Mouse (Mus musculus): ENCODE measurements at regions not wholly inside any gene's neighbourhood (a gene's known extent, or its start where the extent isn't known, plus 50 kb on each side); places are given as distances from the start of the nearest gene placed in this dataset.
A peak's percentile ranks its signal among the peaks of the same experiment; 100 is the strongest.

DNA sequence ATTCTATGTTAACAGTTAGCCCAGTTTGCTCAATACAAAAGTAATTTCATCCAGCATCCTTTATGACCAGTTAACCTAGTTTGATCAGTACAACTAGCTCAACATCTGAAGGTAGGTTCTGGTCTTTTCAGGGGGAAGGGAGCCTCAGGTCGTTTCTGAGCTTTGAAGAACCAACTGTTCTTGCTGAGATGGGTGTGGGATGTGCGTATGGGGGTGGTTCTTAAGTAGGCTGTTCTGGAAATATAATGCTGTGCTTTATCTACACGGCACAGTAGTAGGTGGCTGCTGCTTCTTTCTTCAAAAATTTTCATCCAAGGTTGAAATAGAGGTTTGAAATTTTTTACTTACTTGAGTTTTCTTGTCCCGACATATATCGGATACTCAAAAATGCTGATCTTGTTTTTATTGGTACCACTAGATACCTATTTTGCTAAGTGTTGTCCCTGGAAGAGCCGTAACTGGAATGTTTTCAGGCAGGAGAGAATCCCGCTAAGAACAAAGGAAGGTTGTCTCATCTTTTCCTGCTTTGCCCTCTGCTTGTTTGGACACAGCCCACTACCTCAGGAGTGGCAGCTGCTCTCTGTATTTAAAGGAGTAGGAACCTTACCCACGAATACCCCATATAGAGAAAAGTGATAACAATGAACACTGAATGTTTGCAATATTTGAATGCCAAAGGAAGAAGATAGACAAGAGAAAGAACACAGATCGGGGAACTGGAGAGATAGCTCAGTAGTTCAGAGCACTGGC lies 275.5 kb downstream of the Cdh10 start:
- DNase-seq (ENCODE audit: extremely low read depth, low read depth, low spot score) = no peak

- no peak for DNase-seq (ENCODE audit: extremely low read depth, low read depth, low spot score)
Measured at GRCm38 (mm10) chr15:19114951-19115350, 296.2 kb downstream of the Cdh10 start.

GRCm38 (mm10) chr15:19118995-19119394 lies 300.2 kb downstream of the Cdh10 start:
- no peak for DNase-seq (ENCODE audit: extremely low read depth, low read depth, low spot score)

DNA sequence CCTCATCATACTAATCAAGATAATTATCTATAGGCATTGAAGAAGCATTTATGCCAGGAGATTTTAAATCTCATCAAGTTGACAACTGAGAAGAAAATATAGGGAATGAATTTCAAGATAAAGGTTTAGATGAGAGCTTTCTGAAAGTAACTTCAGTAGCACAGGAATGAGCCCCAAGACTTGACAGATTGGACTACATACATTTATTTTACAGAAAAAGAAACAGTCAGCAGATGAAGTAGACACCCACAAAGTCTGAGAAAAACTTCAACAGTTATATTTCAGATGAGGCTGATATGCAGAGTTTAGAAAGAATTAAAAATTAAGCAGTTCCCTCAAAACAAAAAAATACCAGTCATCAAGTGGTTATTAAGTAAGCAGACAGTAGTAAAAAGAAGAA lies 308.7 kb downstream of the Cdh10 start:
- no peak for DNase-seq (ENCODE audit: extremely low read depth, low read depth, low spot score)

GRCm38 (mm10) chr15:19129316-19129715 lies 310.6 kb downstream of the Cdh10 start:
- DNase-seq (ENCODE audit: extremely low read depth, low read depth, low spot score) = no peak

DNA sequence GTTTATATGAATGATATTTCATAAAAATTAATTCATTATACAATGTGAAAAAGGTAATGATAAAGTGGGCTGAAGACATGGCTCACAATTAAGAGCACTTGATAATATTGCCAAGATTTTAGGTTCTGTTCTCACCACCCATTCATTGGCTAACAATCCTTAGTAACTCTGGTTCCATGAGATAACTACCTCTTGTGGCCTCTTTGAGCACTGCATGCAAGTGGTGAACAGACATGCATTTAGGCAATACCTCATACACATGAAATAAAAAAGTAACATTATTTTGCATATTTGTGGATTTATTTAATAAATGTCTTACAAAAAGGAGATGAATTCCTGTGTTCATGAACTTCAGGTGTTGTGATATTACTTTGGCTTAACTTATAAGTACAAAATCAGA lies 334.9 kb downstream of the Cdh10 start:
- DNase-seq (ENCODE audit: extremely low read depth, low read depth, low spot score) = no peak

DNA sequence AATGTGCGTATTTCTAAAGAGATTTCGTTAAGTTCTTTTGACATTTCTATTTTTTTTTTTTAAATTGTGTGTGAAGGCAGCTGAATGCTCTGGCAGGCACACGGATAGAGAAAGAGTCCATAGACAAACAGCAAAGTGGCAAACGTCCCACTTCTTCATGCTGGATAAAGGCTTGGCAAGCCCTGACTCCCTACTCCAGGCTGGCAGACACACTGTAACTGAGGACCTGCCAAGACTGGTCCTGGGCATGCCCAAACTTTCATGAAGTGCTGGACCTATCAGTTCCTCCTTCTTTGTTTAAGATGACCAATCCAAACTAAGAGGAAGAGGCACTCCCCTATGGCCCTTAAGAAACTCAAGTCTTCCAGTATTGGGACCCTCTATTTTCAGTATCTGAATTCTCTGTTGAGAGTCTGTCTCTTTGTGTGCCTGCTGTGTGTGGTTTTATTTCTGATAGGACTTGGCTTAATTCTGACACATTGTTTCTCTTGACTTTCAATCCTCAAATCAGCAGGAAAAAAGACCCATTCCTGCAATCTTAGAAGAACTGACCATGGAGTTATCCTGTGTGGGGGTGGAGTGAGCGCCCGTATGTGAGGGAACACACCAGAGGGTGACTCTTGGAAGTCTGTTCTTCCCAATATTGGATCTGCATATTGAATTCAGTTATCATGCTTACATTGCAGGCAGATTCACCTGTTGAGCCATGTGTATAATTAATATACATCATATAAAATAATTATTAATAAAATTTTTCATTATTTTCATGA lies 343.6 kb downstream of the Cdh10 start:
- DNase-seq (ENCODE audit: extremely low read depth, low read depth, low spot score) = peak; percentile 39

- no peak for DNase-seq (ENCODE audit: extremely low read depth, low read depth, low spot score)
Measured at GRCm38 (mm10) chr15:19175470-19175869, 356.7 kb downstream of the Cdh10 start.
